Mouse (Mus musculus) retina, adult 2 months (tissue): Measurements from ENCODE around the gene Iqsec2.

ENCODE experiments used
- DNase-seq: peaks from one replicate; pipeline ENCODE4 v3.0.0-alpha.2; 2012; ENCODE audit warnings: low read depth, low spot score

Iqsec2 gene

GRCm38 (mm10) chrX:152244492-152245189, 100.6 kb downstream of the Iqsec2 start:
- no peak for DNase-seq

- DNase-seq = no peak
These were observed 127.1 kb downstream of the Iqsec2 start for GRCm38 (mm10) chrX:152271189-152271588.
